Mouse (Mus musculus): Measurements from ENCODE around the gene Rnf207. TPM values are rescaled to one million over a fixed set of nuclear protein-coding genes. Genes with fewer than 3 reads are reported as not detected.

Rnf207 gene
- total and polyA plus RNA-seq, 3 experiments: 0.51 TPM; not detected in 2

- Histone ChIP-seq H3K27me3 (replicated peaks) (no peaks in the 10 kb centered on the region), H3K79me2 (replicated peaks; ENCODE audit: control insufficient read depth, extremely low read depth, insufficient read depth, poor library complexity, severe bottlenecking) (no peaks in the 10 kb centered on the region), H3K4me3 (replicated peaks in 1 of 3; ENCODE audit: low read depth in 2 of 3, low read length in 2 of 3, poor library complexity in 1 of 3) (no peak overlapping the region), H3K27ac (ENCODE audit: insufficient read depth, low read depth) (no peak overlapping the region), H3K4me2 (ENCODE audit: insufficient read depth, low read depth, poor library complexity, severe bottlenecking) (no peak overlapping the region), H3K4me1 (ENCODE audit: control insufficient read depth in 1 of 2, insufficient read depth in 2 of 2) (peaks cover 19 to 80% of the 10 kb centered on the region in 2 experiments), H3K9ac (ENCODE audit: insufficient read depth, low read depth) (no peak overlapping the region), H3K9me3 (replicated peaks; ENCODE audit: low read length) (no peaks in the 10 kb centered on the region), H3K36me3 (replicated peaks in 1 of 2; ENCODE audit: control insufficient read depth in 1 of 2, insufficient read depth in 1 of 2, low read length in 1 of 2) (peaks cover 2 to 66% of the 10 kb centered on the region in 2 experiments)
- no peak for DNase-seq (ENCODE audit: extremely low read depth)
- in situ Hi-C loops (cut with MboI; ENCODE audit: low pct_ligation_motif_present, low pct_unique_long_range_greater_than_20kb, low sequenced_read_pairs): no loop called here
- TF ChIP-seq CHD1 (IDR thresholded peaks at IDR 0.05; ENCODE audit: low read depth, low read length): no peak
- TF ChIP-seq MYC (IDR thresholded peaks at IDR 0.05; ENCODE audit: low read depth, low read length): no peak
- no peak for TF ChIP-seq MAFK (IDR thresholded peaks at IDR 0.05; ENCODE audit: insufficient replicate concordance, low read length)
- TF ChIP-seq NELFE (IDR thresholded peaks at IDR 0.05; ENCODE audit: low read depth, low read length): no peak
- no peak for TF ChIP-seq JUN (IDR thresholded peaks at IDR 0.05; ENCODE audit: insufficient read depth, low read depth, low read length)
- no peak for TF ChIP-seq JUND (conservative IDR thresholded peaks at IDR 0.05; ENCODE audit: low read depth, low read length)
- no peak for TF ChIP-seq ELF1 (IDR thresholded peaks at IDR 0.05; ENCODE audit: low read depth, low read length)
- dilution Hi-C loops (cut with MboI; ENCODE audit: extremely low pct_ligation_motif_present, extremely low pct_unique_long_range_greater_than_20kb, low sequenced_read_pairs): no loop called here
These were observed 53.0 kb downstream of the Rnf207 start for GRCm38 (mm10) chr4:152265791-152266190.

- peaks cover 11 to 73% of the 10 kb centered on the region in 2 experiments for H3K4me1 ChIP-seq (ENCODE audit: control insufficient read depth in 1 of 2, insufficient read depth in 2 of 2)
- peak; percentile 34 for DNase-seq (ENCODE audit: extremely low read depth)
- no peak overlapping the region for H3K4me3 ChIP-seq (replicated peaks in 1 of 3; ENCODE audit: low read depth in 2 of 3, low read length in 2 of 3, poor library complexity in 1 of 3)
- no peaks in the 10 kb centered on the region for H3K79me2 ChIP-seq (replicated peaks; ENCODE audit: control insufficient read depth, extremely low read depth, insufficient read depth, poor library complexity, severe bottlenecking)
- no peaks in the 10 kb centered on the region for H3K27me3 ChIP-seq (replicated peaks)
- no peak for TF ChIP-seq ETS1 (conservative IDR thresholded peaks at IDR 0.05; ENCODE audit: low read depth, low read length)
- peak; percentile 58 for TF ChIP-seq SMC3 (IDR thresholded peaks at IDR 0.05; ENCODE audit: low read depth, low read length)
- TF ChIP-seq RAD21 (IDR thresholded peaks at IDR 0.05; ENCODE audit: low read depth, low read length): peak; percentile 44
- peak in 1 of 2 experiments; percentile 65; a peak in 3 of 4 replicates for TF ChIP-seq CTCF (conservative IDR thresholded peaks at IDR 0.05 in 1 of 2, IDR thresholded peaks at IDR 0.05 in 1 of 2; ENCODE audit: low read depth in 2 of 2, low read length in 2 of 2)
- in situ Hi-C loops (cut with MboI; ENCODE audit: low pct_ligation_motif_present, low pct_unique_long_range_greater_than_20kb, low sequenced_read_pairs) (no loop called here), dilution Hi-C loops (cut with MboI; ENCODE audit: extremely low pct_ligation_motif_present, extremely low pct_unique_long_range_greater_than_20kb, low sequenced_read_pairs) (no loop called here)
- no peak overlapping the region for H3K9ac ChIP-seq (ENCODE audit: insufficient read depth, low read depth)
- no peaks in the 10 kb centered on the region for H3K9me3 ChIP-seq (replicated peaks; ENCODE audit: low read length)
- no peak overlapping the region for H3K27ac ChIP-seq (ENCODE audit: insufficient read depth, low read depth)
- peaks cover 4 to 74% of the 10 kb centered on the region in 2 experiments for H3K36me3 ChIP-seq (replicated peaks in 1 of 2; ENCODE audit: control insufficient read depth in 1 of 2, insufficient read depth in 1 of 2, low read length in 1 of 2)
- H3K4me2 ChIP-seq (ENCODE audit: insufficient read depth, low read depth, poor library complexity, severe bottlenecking): no peak overlapping the region
These were observed 53.8 kb downstream of the Rnf207 start for GRCm38 (mm10) chr4:152264867-152265568.

- Histone ChIP-seq H3K27ac (ENCODE audit: insufficient read depth, low read depth) (no peak overlapping the region), H3K4me2 (ENCODE audit: insufficient read depth, low read depth, poor library complexity, severe bottlenecking) (no peak overlapping the region), H3K9ac (ENCODE audit: insufficient read depth, low read depth) (no peak overlapping the region), H3K9me3 (replicated peaks; ENCODE audit: low read length) (no peaks in the 10 kb centered on the region), H3K4me1 (ENCODE audit: control insufficient read depth in 1 of 2, insufficient read depth in 2 of 2) (peaks cover 3 to 64% of the 10 kb centered on the region in 2 experiments), H3K4me3 (replicated peaks in 1 of 3; ENCODE audit: low read depth in 2 of 3, low read length in 2 of 3, poor library complexity in 1 of 3) (no peak overlapping the region), H3K79me2 (replicated peaks; ENCODE audit: control insufficient read depth, extremely low read depth, insufficient read depth, poor library complexity, severe bottlenecking) (no peaks in the 10 kb centered on the region), H3K27me3 (replicated peaks) (no peaks in the 10 kb centered on the region), H3K36me3 (replicated peaks in 1 of 2; ENCODE audit: control insufficient read depth in 1 of 2, insufficient read depth in 1 of 2, low read length in 1 of 2) (peaks cover 4 to 82% of the 10 kb centered on the region in 2 experiments)
- no peak for DNase-seq (ENCODE audit: extremely low read depth)
- dilution Hi-C loops (cut with MboI; ENCODE audit: extremely low pct_ligation_motif_present, extremely low pct_unique_long_range_greater_than_20kb, low sequenced_read_pairs): no loop called here
- TF ChIP-seq E2F4 (IDR thresholded peaks at IDR 0.05; ENCODE audit: insufficient replicate concordance, low read depth, low read length) (no peak), CHD1 (IDR thresholded peaks at IDR 0.05; ENCODE audit: low read depth, low read length) (no peak), SMC3 (IDR thresholded peaks at IDR 0.05; ENCODE audit: low read depth, low read length) (no peak), TBP (conservative IDR thresholded peaks at IDR 0.05; ENCODE audit: low read depth, low read length) (no peak), MAZ (IDR thresholded peaks at IDR 0.05; ENCODE audit: low read depth, low read length) (no peak), KAT2A (IDR thresholded peaks at IDR 0.05; ENCODE audit: insufficient replicate concordance, low read length) (no peak), GABPA (IDR thresholded peaks at IDR 0.05; ENCODE audit: insufficient replicate concordance, low read depth, low read length) (no peak), NELFE (IDR thresholded peaks at IDR 0.05; ENCODE audit: low read depth, low read length) (no peak), UBTF (IDR thresholded peaks at IDR 0.05; ENCODE audit: low read depth, low read length) (no peak), HCFC1 (IDR thresholded peaks at IDR 0.05; ENCODE audit: low read depth, low read length) (no peak), POLR2AphosphoS2 (IDR thresholded peaks at IDR 0.05; ENCODE audit: low read depth, low read length) (no peak), NRF1 (IDR thresholded peaks at IDR 0.05; ENCODE audit: low read depth, low read length) (no peak), POLR2A (IDR thresholded peaks at IDR 0.05; ENCODE audit: low read depth, low read length) (no peak), ZMIZ1 (IDR thresholded peaks at IDR 0.05; ENCODE audit: low read depth, low read length) (no peak), MAFK (IDR thresholded peaks at IDR 0.05; ENCODE audit: insufficient replicate concordance, low read length) (no peak), RAD21 (IDR thresholded peaks at IDR 0.05; ENCODE audit: low read depth, low read length) (no peak)
- in situ Hi-C loops (cut with MboI; ENCODE audit: low pct_ligation_motif_present, low pct_unique_long_range_greater_than_20kb, low sequenced_read_pairs): no loop called here
These were observed 54.6 kb downstream of the Rnf207 start for GRCm38 (mm10) chr4:152264177-152264530.
